Mouse (Mus musculus) CH12.LX (cell line): ENCODE results near the gene Phyhd1.

ENCODE experiments used
- BHLHE40 ChIP-seq: IDR thresholded peaks from 2 replicates; pipeline ENCODE4 v1.6.1; 2011; ENCODE audit warnings: mild to moderate bottlenecking, low read depth, low read length, improper control_type of control experiment
- CTCF ChIP-seq, 2 experiments: IDR thresholded peaks in 1 of 2; conservative IDR thresholded peaks in 1 of 2; 2 replicates each; pipeline ENCODE4 v1.5.1; 2011 to 2012; ENCODE audit warnings: low read depth in 2 of 2, low read length in 2 of 2, improper control_type of control experiment in 1 of 2, inconsistent platforms in 1 of 2, mild to moderate bottlenecking in 1 of 2, moderate library complexity in 1 of 2
- E2F4 ChIP-seq: IDR thresholded peaks from 2 replicates; pipeline ENCODE4 v1.6.1; 2011; ENCODE audit warnings: low read depth, low read length, improper control_type of control experiment; ENCODE audit not compliant: insufficient replicate concordance
- EP300 ChIP-seq: IDR thresholded peaks from 2 replicates; pipeline ENCODE4 v1.6.1; 2011; ENCODE audit warnings: low read length, improper control_type of control experiment
- HCFC1 ChIP-seq: IDR thresholded peaks from 2 replicates; pipeline ENCODE4 v1.6.1; 2012; ENCODE audit warnings: low read depth, mild to moderate bottlenecking, inconsistent platforms, low read length, improper control_type of control experiment
- MXI1 ChIP-seq: IDR thresholded peaks from 2 replicates; pipeline ENCODE4 v1.6.1; 2011; ENCODE audit warnings: mild to moderate bottlenecking, low read depth, low read length, improper control_type of control experiment
- POLR2A ChIP-seq: IDR thresholded peaks from 2 replicates; pipeline ENCODE4 v1.6.1; 2011; ENCODE audit warnings: low read depth, mild to moderate bottlenecking, improper control_type of control experiment, low read length
- POLR2AphosphoS2 ChIP-seq: IDR thresholded peaks from 2 replicates; pipeline ENCODE4 v1.6.1; 2011; ENCODE audit warnings: low read depth, low read length, improper control_type of control experiment
- RAD21 ChIP-seq: IDR thresholded peaks from 2 replicates; pipeline ENCODE4 v1.6.1; 2011; ENCODE audit warnings: low read depth, mild to moderate bottlenecking, low read length, improper control_type of control experiment, moderate library complexity
- RCOR1 ChIP-seq: conservative IDR thresholded peaks from 2 replicates; pipeline ENCODE4 v1.6.1; 2012; ENCODE audit warnings: low read depth, mild to moderate bottlenecking, inconsistent platforms, low read length, improper control_type of control experiment
- USF2 ChIP-seq: conservative IDR thresholded peaks from 2 replicates; pipeline ENCODE4 v1.6.1; 2011; ENCODE audit warnings: low read depth, low read length, improper control_type of control experiment
- ZKSCAN1 ChIP-seq: IDR thresholded peaks from 2 replicates; pipeline ENCODE4 v1.6.1; 2012; ENCODE audit warnings: low read depth, inconsistent platforms, low read length, improper control_type of control experiment, borderline replicate concordance

DNA sequence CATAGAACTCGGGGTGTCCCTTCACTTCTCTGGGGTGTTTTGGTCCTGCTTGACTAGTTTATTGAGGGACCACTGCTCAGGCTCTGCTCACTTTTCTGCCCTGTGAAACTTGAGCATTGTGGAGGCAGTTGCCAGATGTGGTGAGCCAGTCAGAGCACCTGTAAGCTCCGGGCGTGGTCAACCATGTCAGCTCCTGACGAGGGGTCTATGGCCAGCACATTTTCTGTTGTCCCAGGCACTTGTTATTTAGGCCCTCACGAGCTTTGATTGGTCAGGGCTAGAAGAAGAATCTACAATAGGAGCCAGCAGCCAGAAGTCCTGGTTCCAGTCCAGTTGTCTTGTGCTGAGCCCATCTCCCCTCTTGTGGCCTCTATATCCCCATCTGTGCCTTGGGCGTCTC is 2.2 kb upstream of the Phyhd1 start:
- no peak for TF ChIP-seq ZKSCAN1
- TF ChIP-seq CTCF (conservative IDR thresholded peaks at IDR 0.05 in 1 of 2, IDR thresholded peaks at IDR 0.05 in 1 of 2; ENCODE audit: low read depth in 2 of 2, low read length in 2 of 2), result no peak
- no peak for TF ChIP-seq HCFC1
- no peak for TF ChIP-seq RAD21
- no peak for TF ChIP-seq E2F4
- no peak for TF ChIP-seq USF2
- no peak for TF ChIP-seq BHLHE40
- TF ChIP-seq EP300, result no peak
- no peak for TF ChIP-seq POLR2A
- no peak for TF ChIP-seq MXI1
- no peak for TF ChIP-seq RCOR1
- TF ChIP-seq POLR2AphosphoS2, result no peak
